Mouse (Mus musculus): ENCODE results near the gene Ntmt1. TPM values are rescaled to one million over a fixed set of nuclear protein-coding genes. Genes with fewer than 3 reads are reported as not detected.

The Ntmt1 gene
- polyA plus RNA-seq, 1 experiment from 2014 or later: 102 TPM

DNA sequence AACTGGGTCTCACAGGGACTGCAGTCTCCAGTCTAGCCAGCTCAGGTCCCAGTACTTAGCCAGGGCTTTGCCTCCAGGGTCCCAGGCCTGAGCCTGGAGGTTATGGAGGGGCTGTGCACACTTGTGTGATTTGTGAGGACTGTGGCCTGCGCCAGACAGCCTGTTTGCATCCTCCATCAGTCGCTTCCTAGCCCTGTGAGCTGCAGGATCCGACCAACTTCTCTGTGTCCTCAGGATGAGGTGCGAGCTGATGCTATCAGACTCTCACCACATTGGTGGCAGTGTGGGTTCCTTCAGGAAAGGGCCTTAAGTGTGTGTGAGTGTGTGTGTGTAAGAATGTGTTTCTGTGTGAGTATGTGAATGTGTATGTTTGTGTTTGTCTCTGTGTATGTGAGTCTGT lies 20.2 kb upstream of the Ntmt1 start:
- no peaks in the 10 kb centered on the region for H3K27me3 ChIP-seq
- H3K4me2 ChIP-seq (replicated peaks): no peak overlapping the region
- peak; percentile 20; the same call in 1 of the 2 replicates for ATAC-seq (ENCODE audit: low FRiP score)
- no peaks in the 10 kb centered on the region for H3K9me3 ChIP-seq (replicated peaks)
- H3K4me1 ChIP-seq: peaks cover 45% of the 10 kb centered on the region
- WGBS: 61% methylated on average over 4 of the region's 4 CpGs
- H3K27ac ChIP-seq: peak overlapping the region; percentile 25
- no peaks in the 10 kb centered on the region for H3K36me3 ChIP-seq
- peak overlapping the region; percentile 24 for H3K9ac ChIP-seq
- H3K4me3 ChIP-seq: no peak overlapping the region

DNA sequence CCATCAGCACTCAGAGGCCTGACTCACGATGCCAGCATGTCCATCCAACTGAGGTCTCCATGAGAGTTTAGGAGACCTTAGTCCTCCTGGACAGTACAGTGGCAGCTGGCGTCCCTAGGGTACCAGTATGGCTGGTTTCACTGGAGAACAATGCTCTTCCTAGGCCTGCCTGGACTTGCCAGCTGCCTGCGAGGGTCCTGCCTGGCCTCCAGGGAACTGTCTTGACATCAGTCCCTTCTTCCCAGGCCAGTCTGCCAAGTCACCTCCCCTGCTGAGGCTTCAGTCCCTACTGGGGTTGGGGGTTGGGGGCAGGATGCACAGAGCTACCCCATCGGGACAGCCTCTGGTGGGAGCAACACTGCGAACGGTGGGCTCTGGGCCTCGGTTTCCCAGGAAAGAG lies 15.6 kb upstream of the Ntmt1 start:
- 75% methylated on average over 7 of the region's 7 CpGs for WGBS
- Histone ChIP-seq H3K27ac (no peak overlapping the region), H3K36me3 (no peaks in the 10 kb centered on the region), H3K4me3 (no peak overlapping the region), H3K4me1 (peaks cover 40% of the 10 kb centered on the region), H3K4me2 (replicated peaks) (no peak overlapping the region), H3K27me3 (no peaks in the 10 kb centered on the region), H3K9ac (no peak overlapping the region), H3K9me3 (replicated peaks) (no peaks in the 10 kb centered on the region)
- no peak for ATAC-seq (ENCODE audit: low FRiP score)

DNA sequence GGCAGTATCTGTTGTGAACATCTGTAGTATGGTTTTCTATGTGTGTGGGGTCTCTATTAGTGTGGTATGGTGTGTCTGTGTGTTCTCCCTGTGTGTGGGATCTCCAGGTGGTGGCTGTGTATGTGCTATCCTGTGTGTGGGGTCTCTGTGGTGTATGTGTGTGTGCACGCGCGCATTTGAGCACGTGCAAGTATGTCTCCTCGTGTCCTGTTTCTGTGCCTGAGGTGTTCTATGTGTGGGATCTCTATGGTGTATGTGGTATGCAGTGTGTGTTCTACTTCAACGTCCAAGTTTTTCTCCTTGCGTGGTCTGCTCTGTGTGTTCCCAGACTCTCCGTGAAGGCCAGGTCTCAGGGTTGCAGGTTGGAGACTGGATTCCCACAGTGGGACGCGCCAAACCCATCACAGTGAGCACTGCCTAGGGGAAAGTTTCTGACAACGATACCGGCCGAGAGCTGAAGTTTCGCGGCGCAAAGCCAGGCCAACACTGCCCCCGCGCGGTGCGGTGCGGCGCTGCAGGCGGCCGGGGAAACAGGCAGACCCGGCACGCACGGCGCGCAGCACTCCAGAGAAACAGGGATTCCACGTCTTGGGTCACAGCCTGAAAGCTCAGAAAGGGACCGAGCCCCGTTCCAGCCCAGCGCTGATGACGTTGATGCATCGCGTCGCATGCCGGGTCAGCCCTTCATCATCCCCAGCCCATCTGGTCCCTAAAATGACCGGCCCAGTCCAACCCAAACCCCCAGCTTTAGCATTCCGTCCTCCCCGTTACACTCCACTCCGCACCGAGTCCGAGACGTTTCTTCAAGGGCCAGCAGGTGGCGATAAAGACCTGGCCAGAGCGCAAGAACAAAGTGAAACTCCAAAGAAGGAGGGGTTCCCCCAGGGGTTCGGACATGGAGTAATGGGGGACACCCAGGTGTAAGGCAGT lies 13.2 kb upstream of the Ntmt1 start:
- H3K36me3 ChIP-seq: no peaks in the 10 kb centered on the region
- H3K4me1 ChIP-seq: peaks cover 32% of the 10 kb centered on the region
- peak overlapping the region; percentile 52 for H3K4me2 ChIP-seq (replicated peaks)
- peak overlapping the region; percentile 81 for H3K27ac ChIP-seq
- peak overlapping the region; percentile 31 for H3K4me3 ChIP-seq
- 0 out of 2 replicates have a peak, but pooled peaks cover under 1% of the 10 kb centered on the region for H3K27me3 ChIP-seq
- peak; percentile 76 for ATAC-seq (ENCODE audit: low FRiP score)
- no peaks in the 10 kb centered on the region for H3K9me3 ChIP-seq (replicated peaks)
- 7% methylated on average over 48 of the region's 48 CpGs for WGBS
- peak overlapping the region; percentile 56 for H3K9ac ChIP-seq

DNA sequence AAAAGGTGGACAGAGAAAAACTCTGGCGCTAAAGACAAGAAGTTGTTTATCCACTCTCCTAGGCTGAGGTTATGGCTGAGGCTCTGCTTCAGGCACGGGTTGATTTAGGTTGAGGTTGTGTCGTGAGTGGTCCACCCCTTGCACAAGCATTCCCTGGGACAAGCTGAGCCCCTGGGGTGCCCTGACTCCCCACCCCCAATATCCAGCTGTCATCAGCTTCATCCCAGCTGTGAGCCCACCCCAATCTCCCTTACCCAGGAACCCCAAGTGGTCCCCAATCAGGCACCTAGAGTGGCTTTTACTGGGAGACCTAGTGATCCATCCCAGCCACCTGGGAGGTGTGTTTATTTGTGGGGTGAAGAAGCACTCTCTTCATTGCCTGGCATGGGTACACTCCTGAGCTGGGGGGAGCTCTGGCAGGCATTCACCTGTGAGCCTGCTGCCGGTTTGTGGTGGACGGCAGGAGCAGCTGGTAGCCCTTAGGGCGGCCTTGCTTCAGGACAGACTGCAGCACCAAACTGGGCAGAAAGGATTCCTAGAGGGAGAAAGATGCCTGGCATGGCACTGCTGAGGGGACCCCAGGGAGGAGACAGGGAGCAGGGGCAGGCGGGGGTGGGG lies 12.2 kb upstream of the Ntmt1 start:
- no peaks in the 10 kb centered on the region for H3K36me3 ChIP-seq
- H3K27ac ChIP-seq: peak overlapping the region; percentile 81; the same call in 1 of the 2 replicates
- H3K9me3 ChIP-seq (replicated peaks): no peaks in the 10 kb centered on the region
- 0 out of 2 replicates have a peak overlapping the region, but pooled peaks have one; percentile 4 for H3K4me2 ChIP-seq (replicated peaks)
- 55% methylated on average over 7 of the region's 7 CpGs for WGBS
- peaks cover 10% of the 10 kb centered on the region for H3K27me3 ChIP-seq
- H3K9ac ChIP-seq: peak overlapping the region; percentile 8; the same call in 1 of the 2 replicates
- peaks cover 32% of the 10 kb centered on the region for H3K4me1 ChIP-seq
- no peak overlapping the region for H3K4me3 ChIP-seq
- ATAC-seq (ENCODE audit: low FRiP score): no peak; the same call in 1 of the 2 replicates

DNA sequence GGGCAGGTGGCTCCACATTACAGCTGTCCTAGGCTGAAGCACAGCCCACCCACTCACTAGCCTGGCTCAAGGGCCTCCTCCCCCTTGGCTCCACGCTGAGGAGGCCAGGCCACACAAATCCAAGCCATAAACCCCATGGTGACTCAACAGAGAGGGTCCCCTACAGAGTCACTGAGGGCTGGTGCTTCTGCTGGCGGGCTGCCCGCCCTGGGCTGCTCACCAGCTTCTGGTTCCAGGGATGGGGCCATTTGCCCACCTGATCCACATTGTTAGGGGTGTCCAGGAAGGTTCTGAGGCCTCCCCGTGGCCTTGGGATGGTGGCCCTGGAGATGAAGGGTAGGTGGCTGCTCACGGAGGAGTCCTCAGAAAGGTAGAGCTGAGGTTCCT lies 11.7 kb upstream of the Ntmt1 start:
- Histone ChIP-seq H3K4me3 (0 out of 2 replicates have a peak overlapping the region, but pooled peaks have one; percentile 13), H3K9ac (peak overlapping the region; percentile 49), H3K36me3 (no peaks in the 10 kb centered on the region), H3K4me2 (replicated peaks) (peak overlapping the region; percentile 45), H3K9me3 (replicated peaks) (no peaks in the 10 kb centered on the region), H3K27me3 (peaks cover 15% of the 10 kb centered on the region), H3K4me1 (peaks cover 36% of the 10 kb centered on the region), H3K27ac (peak overlapping the region; percentile 81)
- WGBS: 58% methylated on average over 5 of the region's 5 CpGs
- no peak; the same call in 1 of the 2 replicates for ATAC-seq (ENCODE audit: low FRiP score)

DNA sequence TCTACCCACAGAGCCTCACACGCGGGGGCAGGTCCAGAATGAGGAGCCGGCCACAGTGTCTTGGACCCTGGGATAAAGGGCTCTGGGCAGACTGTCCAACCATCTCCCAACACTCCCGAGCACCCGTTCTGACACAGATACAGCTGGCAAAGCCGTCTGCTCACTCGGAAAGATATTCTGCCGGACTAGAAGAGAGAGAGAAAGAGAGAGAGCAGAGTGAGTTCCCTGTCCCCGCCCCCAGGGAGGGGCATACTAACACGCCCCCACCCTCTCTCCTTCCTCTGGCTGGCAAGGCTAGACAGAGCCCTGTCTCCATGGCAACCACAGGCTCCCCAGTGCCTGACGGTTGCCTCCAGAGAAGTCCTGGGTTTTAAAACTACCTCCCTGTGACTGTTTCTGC lies 11.2 kb upstream of the Ntmt1 start:
- peak overlapping the region; percentile 49; the same call in 1 of the 2 replicates for H3K9ac ChIP-seq
- peak; percentile 78 for ATAC-seq (ENCODE audit: low FRiP score)
- peak overlapping the region; percentile 81 for H3K27ac ChIP-seq
- peak overlapping the region; percentile 45 for H3K4me2 ChIP-seq (replicated peaks)
- H3K4me3 ChIP-seq: 0 out of 2 replicates have a peak overlapping the region, but pooled peaks have one; percentile 13
- no peaks in the 10 kb centered on the region for H3K36me3 ChIP-seq
- H3K9me3 ChIP-seq (replicated peaks): no peaks in the 10 kb centered on the region
- peaks cover 20% of the 10 kb centered on the region for H3K27me3 ChIP-seq
- peaks cover 41% of the 10 kb centered on the region for H3K4me1 ChIP-seq
- 6% methylated on average over 11 of the region's 11 CpGs for WGBS

DNA sequence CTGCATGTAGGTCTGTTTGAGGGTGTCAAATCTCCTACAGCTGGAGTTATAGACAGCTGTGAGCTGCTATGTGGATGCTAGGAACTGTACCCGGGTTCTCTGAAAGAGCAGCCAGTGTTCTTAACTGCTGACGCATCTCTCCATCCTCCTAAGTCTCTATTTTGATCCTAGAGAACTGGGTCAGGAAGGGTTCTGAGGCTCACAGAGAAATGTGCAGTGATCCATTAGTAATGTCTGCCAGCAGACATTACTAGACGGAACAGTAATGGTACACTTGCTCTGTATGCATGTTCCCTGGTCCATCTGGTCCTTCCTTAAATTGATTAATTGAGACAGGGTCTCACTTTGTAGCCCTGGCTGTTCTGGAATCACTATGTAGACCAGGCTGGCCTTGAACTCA lies 8.2 kb upstream of the Ntmt1 start:
- H3K4me1 ChIP-seq: peaks cover 40% of the 10 kb centered on the region
- no peak overlapping the region for H3K4me3 ChIP-seq
- 78% methylated on average over 3 of the region's 3 CpGs for WGBS
- H3K9ac ChIP-seq: no peak overlapping the region
- no peak for ATAC-seq (ENCODE audit: low FRiP score)
- no peaks in the 10 kb centered on the region for H3K36me3 ChIP-seq
- peaks cover 44% of the 10 kb centered on the region for H3K27me3 ChIP-seq
- H3K9me3 ChIP-seq (replicated peaks): no peaks in the 10 kb centered on the region
- no peak overlapping the region for H3K27ac ChIP-seq
- no peak overlapping the region for H3K4me2 ChIP-seq (replicated peaks)

DNA sequence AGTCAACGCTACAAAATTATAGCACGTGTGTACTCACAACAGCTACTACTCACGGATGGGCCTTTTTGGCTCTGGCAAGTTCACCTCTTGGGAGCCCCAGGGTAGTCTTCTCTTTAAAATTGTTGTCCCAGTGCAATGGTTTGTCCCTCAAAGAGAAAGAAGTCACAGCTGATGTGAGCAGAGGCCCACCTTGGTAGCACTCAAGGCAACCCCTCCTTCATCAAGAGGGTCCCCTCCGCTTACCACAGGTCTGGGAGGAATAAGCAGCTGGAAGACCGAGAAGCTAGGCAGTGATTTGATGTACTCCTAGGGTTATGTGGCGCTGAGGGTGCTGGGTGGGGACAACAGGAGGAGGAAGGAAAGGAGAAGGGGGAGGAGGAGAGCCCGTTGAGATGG lies 7.0 kb upstream of the Ntmt1 start:
- H3K4me2 ChIP-seq (replicated peaks): peak overlapping the region; percentile 69
- H3K27ac ChIP-seq: no peak overlapping the region
- H3K4me3 ChIP-seq: peak overlapping the region; percentile 48
- no peaks in the 10 kb centered on the region for H3K9me3 ChIP-seq (replicated peaks)
- peaks cover 32% of the 10 kb centered on the region for H3K4me1 ChIP-seq
- peak overlapping the region; percentile 60 for H3K9ac ChIP-seq
- no peaks in the 10 kb centered on the region for H3K36me3 ChIP-seq
- peaks cover 44% of the 10 kb centered on the region for H3K27me3 ChIP-seq
- no peak for ATAC-seq (ENCODE audit: low FRiP score)
- 27% methylated on average over 7 of the region's 7 CpGs for WGBS

DNA sequence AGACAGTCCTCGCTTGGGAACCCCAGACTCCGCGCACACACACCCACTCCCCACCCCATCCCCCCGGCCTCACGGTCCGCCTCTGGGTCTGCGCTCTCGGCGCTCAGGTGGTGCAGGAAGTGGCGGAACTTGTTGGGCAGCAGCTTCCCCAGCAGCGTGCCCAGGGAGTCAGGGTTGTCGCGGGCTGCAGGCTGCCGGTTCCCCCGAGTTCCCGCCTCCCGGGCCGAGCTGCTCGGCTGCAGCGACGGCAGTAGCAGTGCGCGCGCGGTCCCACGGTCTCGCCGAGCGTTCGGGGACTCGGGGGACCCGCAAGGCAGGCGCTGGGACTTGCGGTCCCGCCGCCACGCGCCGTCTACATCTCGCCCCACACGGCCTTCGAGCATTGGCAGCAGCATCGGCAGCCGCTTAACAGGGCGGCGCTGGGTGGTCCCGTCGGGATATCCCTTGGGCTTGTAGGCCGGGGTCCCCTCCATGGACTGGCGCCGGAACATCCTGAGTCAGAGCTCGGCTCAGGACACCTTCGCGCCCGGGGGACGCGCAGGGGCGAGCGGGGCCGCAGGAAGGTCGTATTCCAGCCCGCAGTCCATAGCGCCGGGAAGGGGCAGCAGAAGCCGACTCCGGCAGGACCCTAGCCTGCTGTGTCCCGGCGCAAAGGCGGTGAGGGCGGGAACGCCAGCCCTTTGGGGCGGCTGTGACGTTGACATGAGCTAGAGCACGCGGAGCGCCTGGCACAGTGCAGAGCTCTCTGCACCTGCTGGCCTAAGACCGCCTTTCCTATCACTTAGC lies 6.4 kb upstream of the Ntmt1 start:
- under 1% methylated on average over 76 of the region's 77 CpGs for WGBS
- ATAC-seq (ENCODE audit: low FRiP score): peak; percentile 39; the same call in 1 of the 2 replicates
- H3K27ac ChIP-seq: no peak overlapping the region

DNA sequence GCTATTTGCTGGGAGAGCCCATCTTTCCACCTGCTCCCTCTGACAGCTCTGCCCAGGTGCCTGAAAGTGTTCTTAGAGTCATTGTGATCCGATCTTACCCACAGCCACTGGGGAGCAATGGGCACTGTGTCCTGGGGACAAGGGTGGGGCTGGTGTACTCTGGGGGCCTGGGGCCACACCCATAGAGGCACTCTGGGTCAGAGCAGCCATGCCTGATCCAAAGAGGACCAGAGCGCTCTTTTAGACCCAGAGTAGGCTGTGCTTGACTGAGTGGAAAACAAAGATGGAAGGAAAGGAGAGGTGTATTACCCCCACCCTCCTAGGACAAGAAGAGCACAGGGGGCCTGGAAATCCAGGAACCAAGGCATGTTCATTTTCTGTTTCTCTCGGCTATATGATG lies 4.0 kb upstream of the Ntmt1 start, which contains the start of gene 1700001O22Rik:
Gene 1700001O22Rik, minus strand, starts transcription at position 58 of the 400 bp plus-strand sequence.
- no peak within 1 kb of the TSS for H3K9ac ChIP-seq
- peaks cover 44% of the 10 kb centered on the region for H3K27me3 ChIP-seq
- H3K36me3 ChIP-seq: no peaks in the 10 kb centered on the region
- ATAC-seq (ENCODE audit: low FRiP score): no peak
- WGBS: 81% methylated on average over 3 of the region's 3 CpGs
- no peak within 1 kb of the TSS for H3K27ac ChIP-seq
- H3K4me3 ChIP-seq: no peak within 1 kb of the TSS
- no peaks in the 10 kb centered on the region for H3K9me3 ChIP-seq (replicated peaks)
- no peak within 1 kb of the TSS for H3K4me2 ChIP-seq (replicated peaks)
- peaks cover 19% of the 10 kb centered on the region for H3K4me1 ChIP-seq

More for the DNA sequence above, 6.4 kb upstream of the Ntmt1 start:
- Histone ChIP-seq H3K4me2 (replicated peaks) (peak overlapping the region; percentile 69), H3K9me3 (replicated peaks) (no peaks in the 10 kb centered on the region), H3K27me3 (peaks cover 44% of the 10 kb centered on the region), H3K36me3 (no peaks in the 10 kb centered on the region), H3K4me3 (peak overlapping the region; percentile 48), H3K9ac (peak overlapping the region; percentile 60), H3K4me1 (peaks cover 26% of the 10 kb centered on the region)

DNA sequence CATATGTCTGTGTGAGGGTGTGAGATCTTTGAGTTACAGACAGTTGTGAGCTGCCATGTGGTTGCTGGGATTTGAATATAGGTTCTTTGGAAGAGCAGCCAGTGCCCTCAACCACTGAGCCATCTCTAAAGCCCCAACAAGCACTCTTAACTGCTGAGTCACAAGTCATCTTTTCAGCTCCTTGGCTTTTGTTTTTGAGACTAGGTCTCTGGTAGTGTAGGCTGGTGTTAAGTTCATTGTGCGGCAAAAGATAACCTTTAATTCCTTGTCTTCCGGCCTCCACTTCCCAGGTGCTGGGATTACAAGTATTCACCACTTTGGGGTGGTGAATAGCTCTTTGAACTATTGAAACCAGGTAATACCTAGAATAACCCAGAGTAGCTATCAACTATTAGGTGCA lies 1.6 kb upstream of the Ntmt1 start:
- peaks cover 28% of the 10 kb centered on the region for H3K27me3 ChIP-seq
- H3K36me3 ChIP-seq: no peaks in the 10 kb centered on the region
- no peaks in the 10 kb centered on the region for H3K9me3 ChIP-seq (replicated peaks)
- no peak overlapping the region for H3K4me3 ChIP-seq
- H3K9ac ChIP-seq: no peak overlapping the region
- no peak overlapping the region for H3K27ac ChIP-seq
- peaks cover 34% of the 10 kb centered on the region for H3K4me1 ChIP-seq
- no peak for ATAC-seq (ENCODE audit: low FRiP score)
- WGBS: 98% methylated on average over 2 of the region's 2 CpGs
- no peak overlapping the region for H3K4me2 ChIP-seq (replicated peaks)
